9 mouse cellular contexts compared by ENCODE assay signal in genomic region chr7:143154458-143154871, GRCm38 (mm10). TPM values are rescaled to one million over a fixed set of nuclear protein-coding genes. Genes with fewer than 3 reads are reported as not detected.
DNase-seq lines count a peak whose midpoint lies in the region; ATAC-seq and TF ChIP-seq lines count a peak whose summit lies in the region.
"Had no signal": no experiment of that assay in that cellular context is flagged by ENCODE, and none has a peak within 500 bp of the region (broad histone marks: within the 10 kb centered on the region; RNA-seq: fewer than 3 reads in every experiment).

No protein-coding gene starts in this region.

- peak overlapping the region; percentile 41; the same call in 1 of the 2 replicates for H3K4me3 ChIP-seq in midbrain, embryonic 10.5 days
- H3K4me3 ChIP-seq in midbrain, postnatal 0 days (ENCODE audit: low read depth, low read length) = no peak overlapping the region
- H3K4me3 ChIP-seq in heart, embryonic 15.5 days = 0 out of 2 replicates have a peak overlapping the region, but pooled peaks have one; percentile 38
- no peak overlapping the region for H3K4me3 ChIP-seq in liver, embryonic 14.5 days (ENCODE audit: insufficient read depth in 1 of 2, low read depth in 2 of 2, low read length in 2 of 2)

- DNase-seq in midbrain, embryonic 10.5 days (ENCODE audit: low spot score) = peak; percentile 56
- no peak for DNase-seq in midbrain, postnatal 0 days (ENCODE audit: low spot score)
- DNase-seq in embryo, embryonic 10.5 days (ENCODE audit: low spot score) = peak; percentile 61
- DNase-seq in liver, embryonic 14.5 days (ENCODE audit: low read depth in 3 of 3, low spot score in 3 of 3) = no peak
- no peak for DNase-seq in yolk sac, embryonic 10.5 days (ENCODE audit: low spot score)
- DNase-seq in spleen, postnatal 4 days (ENCODE audit: low spot score in 2 of 2) = no peak
- DNase-seq in B cell, adult 2 months = no peak

- TF ChIP-seq CTCF in midbrain, postnatal 0 days (IDR thresholded peaks at IDR 0.05) = no peak
- TF ChIP-seq CTCF in liver, embryonic 14.5 days (IDR thresholded peaks at IDR 0.05; ENCODE audit: low read depth) = no peak

- peaks cover 36% of the 10 kb centered on the region for H3K4me1 ChIP-seq in midbrain, embryonic 10.5 days
- no peaks in the 10 kb centered on the region; the same call in 1 of the 2 replicates for H3K4me1 ChIP-seq in midbrain, postnatal 0 days (ENCODE audit: insufficient read depth, low read length)
- H3K4me1 ChIP-seq in heart, embryonic 15.5 days (replicated peaks) = peaks cover 47% of the 10 kb centered on the region
- H3K4me1 ChIP-seq in liver, embryonic 14.5 days (replicated peaks; ENCODE audit: control insufficient read depth in 2 of 2, insufficient read depth in 2 of 2, low read length in 1 of 2) = peaks cover 0 to 6% of the 10 kb centered on the region in 2 experiments; a peak in 2 of 4 replicates

- H3K9ac ChIP-seq in midbrain, postnatal 0 days (replicated peaks; ENCODE audit: low read length, poor library complexity, severe bottlenecking) = no peak overlapping the region
- H3K9ac ChIP-seq in heart, embryonic 15.5 days = peak overlapping the region; percentile 63
- H3K9ac ChIP-seq in liver, embryonic 14.5 days (replicated peaks) = no peak overlapping the region

- no peaks in the 10 kb centered on the region for H3K36me3 ChIP-seq in midbrain, embryonic 10.5 days
- no peaks in the 10 kb centered on the region for H3K36me3 ChIP-seq in midbrain, postnatal 0 days (ENCODE audit: insufficient read depth, low read length)
- no peaks in the 10 kb centered on the region for H3K36me3 ChIP-seq in heart, embryonic 15.5 days
- H3K36me3 ChIP-seq in liver, embryonic 14.5 days (replicated peaks; ENCODE audit: control insufficient read depth, insufficient read depth, low read depth) = no peaks in the 10 kb centered on the region

- H3K27me3 ChIP-seq in midbrain, embryonic 10.5 days (ENCODE audit: low read depth, poor library complexity, severe bottlenecking) = peaks cover 29% of the 10 kb centered on the region
- H3K27me3 ChIP-seq in midbrain, postnatal 0 days (ENCODE audit: insufficient read depth, low read length) = no peaks in the 10 kb centered on the region
- no peaks in the 10 kb centered on the region for H3K27me3 ChIP-seq in heart, embryonic 15.5 days
- H3K27me3 ChIP-seq in liver, embryonic 14.5 days (ENCODE audit: control insufficient read depth, insufficient read depth, low read length) = no peaks in the 10 kb centered on the region

- H3K27ac ChIP-seq in midbrain, embryonic 10.5 days (replicated peaks) = peak overlapping the region; percentile 82
- no peak overlapping the region for H3K27ac ChIP-seq in midbrain, postnatal 0 days (ENCODE audit: low read depth, low read length)
- peak overlapping the region; percentile 83 for H3K27ac ChIP-seq in heart, embryonic 15.5 days
- no peak overlapping the region for H3K27ac ChIP-seq in liver, embryonic 14.5 days
- H3K27ac ChIP-seq: macrophage had no signal

- no peak; the same call in 1 of the 2 replicates for ATAC-seq in midbrain, postnatal 0 days (ENCODE audit: low FRiP score)
- ATAC-seq in heart, embryonic 15.5 days (replicated peaks; ENCODE audit: insufficient number of reproducible peaks, insufficient read depth, low FRiP score, low read depth) = peak; percentile 58
- no peak for ATAC-seq in liver, embryonic 14.5 days (ENCODE audit: insufficient read depth)

- WGBS in midbrain, embryonic 10.5 days = 27% methylated on average over 19 of the region's 19 CpGs
- WGBS in midbrain, postnatal 0 days = 37% methylated on average over 19 of the region's 19 CpGs
- WGBS in heart, embryonic 15.5 days = 12% methylated on average over 19 of the region's 19 CpGs
- WGBS in liver, embryonic 14.5 days (ENCODE audit: insufficient replicate concordance) = 27% methylated on average over 19 of the region's 19 CpGs

- H3K9me3 ChIP-seq in midbrain, embryonic 10.5 days (replicated peaks) = no peaks in the 10 kb centered on the region
- no peaks in the 10 kb centered on the region for H3K9me3 ChIP-seq in midbrain, postnatal 0 days (ENCODE audit: low read length)
- H3K9me3 ChIP-seq in heart, embryonic 15.5 days (replicated peaks) = no peaks in the 10 kb centered on the region
- no peaks in the 10 kb centered on the region for H3K9me3 ChIP-seq in liver, embryonic 14.5 days (ENCODE audit: control insufficient read depth, low read length)

- TF ChIP-seq EP300 in liver, embryonic 14.5 days (IDR thresholded peaks at IDR 0.05; ENCODE audit: low read depth) = no peak

- H3K4me2 ChIP-seq in midbrain, postnatal 0 days (ENCODE audit: low read depth, low read length, poor library complexity, severe bottlenecking) = no peak overlapping the region; the same call in 1 of the 2 replicates
- peak overlapping the region; percentile 81 for H3K4me2 ChIP-seq in heart, embryonic 15.5 days
- H3K4me2 ChIP-seq in liver, embryonic 14.5 days (ENCODE audit: low read depth) = peak overlapping the region; percentile 38

RNA-seq across cellular contexts. Expression of gene Kcnq1, which starts 48.3 kb away (rescaled TPM):
- polyA plus RNA-seq in midbrain, embryonic 10.5 days (2016; fragmentation: Nextera tagmentation; extraction: Ambion mirVana) = 0.69 and 1.1 TPM in 2 replicates
- total RNA-seq in midbrain, postnatal 0 days (2014; rRNA removed) = 0.44 and 1.4 TPM in 2 replicates
- polyA plus RNA-seq in midbrain, postnatal 0 days (2015; fragmentation: Nextera tagmentation; extraction: Ambion mirVana) = 0.87 and 1.2 TPM in 2 replicates
- 25.8 and 27.5 TPM in 2 replicates for polyA plus RNA-seq in heart, embryonic 15.5 days (2015; fragmentation: Nextera tagmentation; extraction: Ambion mirVana)
- polyA plus RNA-seq in liver, embryonic 14.5 days (2012; rRNA removed) = 0.12 and 0.21 TPM in 2 replicates
- polyA plus RNA-seq in liver, embryonic 14.5 days (2014; fragmentation: Nextera tagmentation; extraction: Ambion mirVana) = 0.27 and 0.41 TPM in 2 replicates

Comparison
In these comparisons a context has a peak if more than half of its experiments do, and no peak if none do; other contexts are left out.
1. DNase-seq: peak in midbrain, embryonic 10.5 days (single experiment) and embryo, embryonic 10.5 days (single experiment); none in midbrain, postnatal 0 days (single experiment), liver, embryonic 14.5 days (0 of 3), yolk sac, embryonic 10.5 days (single experiment), spleen, postnatal 4 days (0 of 2) and B cell, adult 2 months (0 of 2).
2. H3K27ac ChIP-seq: peak in midbrain, embryonic 10.5 days (single experiment) and heart, embryonic 15.5 days (single experiment); none in midbrain, postnatal 0 days (single experiment) and liver, embryonic 14.5 days (single experiment).
3. H3K4me3 ChIP-seq: peak in midbrain, embryonic 10.5 days (single experiment) and heart, embryonic 15.5 days (single experiment); none in midbrain, postnatal 0 days (single experiment) and liver, embryonic 14.5 days (0 of 2).
4. RNA of gene Kcnq1, which starts 48.3 kb away (polyA plus RNA-seq): 25.8 to 27.5 TPM in heart, embryonic 15.5 days; 0.87 to 1.2 TPM in midbrain, postnatal 0 days, 0.69 to 1.1 TPM in midbrain, embryonic 10.5 days and 0.12 to 0.41 TPM in liver, embryonic 14.5 days; every median in the first group is over 10 times any median in the second.